Mouse (Mus musculus): ENCODE measurements around the gene Tha1. TPM values are rescaled to one million over a fixed set of nuclear protein-coding genes. Genes with fewer than 3 reads are reported as not detected.

Tha1 gene
- total RNA-seq (2021), result 11.5 and 12.3 TPM in 2 replicates
- long read RNA-seq, experiment 1, transcript Tha1-201 (7 exons, 1,770 nt), result major isoform, 19 of 22 reads
- long read RNA-seq, experiment 1, partial matches to known transcripts, result 1 of 22 reads
- long read RNA-seq, experiment 1, other reads (novel, unspliced or antisense), result 0 of 22 reads
- long read RNA-seq, experiment 2, transcript Tha1-201 (7 exons, 1,770 nt), result major isoform, 20 of 22 reads
- long read RNA-seq, experiment 2, partial matches to known transcripts, result 2 of 22 reads
- long read RNA-seq, experiment 2, other reads (novel, unspliced or antisense), result 0 of 22 reads

DNA sequence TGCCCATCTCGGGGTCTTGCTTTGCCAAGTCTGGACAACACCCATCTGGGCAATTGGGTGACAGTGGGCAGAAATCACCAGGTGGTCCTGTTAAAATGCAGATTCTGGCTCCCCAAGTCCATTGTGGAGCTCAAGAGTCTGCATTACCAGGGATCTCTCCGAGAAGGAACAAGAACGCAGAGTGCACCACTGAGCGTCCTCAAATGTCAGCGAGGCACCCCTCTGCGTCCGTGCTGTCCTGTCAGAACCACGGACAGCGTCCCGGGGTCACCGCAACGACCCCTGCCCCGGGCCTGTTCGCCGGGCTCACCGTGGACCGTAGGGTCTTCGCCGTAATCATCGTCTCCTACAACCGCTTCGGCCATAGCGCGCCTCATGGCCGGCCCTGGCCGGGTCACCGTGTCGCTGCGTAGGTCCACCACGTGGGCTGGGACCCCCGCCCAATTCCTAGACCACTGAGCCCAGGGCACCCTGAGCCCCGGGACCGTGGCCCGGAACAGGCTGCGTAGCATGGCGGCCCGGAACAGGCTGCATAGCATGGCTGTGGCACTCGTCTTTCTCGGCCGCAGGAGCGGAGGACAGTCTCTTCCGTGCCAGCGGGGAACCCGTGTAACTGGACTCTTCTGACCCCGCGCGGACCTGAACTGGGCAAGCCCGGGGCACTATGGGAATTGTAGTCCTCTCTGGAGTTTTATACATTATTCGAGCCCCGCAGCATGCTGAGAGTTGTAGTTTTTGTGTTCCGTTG, at the start of gene Tha1:
TSS of gene Tha1 (minus strand) at position 621 of the 748 bp plus-strand sequence.
- peak; percentile 93 for DNase-seq

DNA sequence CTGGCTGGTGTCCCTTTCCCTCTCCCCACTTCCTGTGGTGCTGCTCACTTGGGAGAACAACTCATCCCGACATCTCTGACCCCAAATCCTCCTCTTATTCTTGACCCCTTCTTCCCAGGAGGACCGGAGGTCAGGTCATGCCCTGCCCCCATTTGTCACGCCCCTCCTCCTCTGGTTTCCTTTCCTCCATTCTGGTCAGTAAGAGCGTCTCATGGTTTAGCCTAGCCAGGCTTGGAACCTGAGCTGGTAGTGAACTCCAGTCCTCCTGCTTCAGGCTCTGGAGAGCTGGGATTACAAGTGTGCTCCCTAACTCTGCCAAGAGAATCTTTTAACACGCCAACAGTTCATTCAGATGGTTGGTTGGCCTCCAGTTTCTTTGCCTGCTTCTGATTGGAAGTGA, 45.9 kb upstream of the Tha1 start:
- no peak for DNase-seq

- no peak for DNase-seq
These were observed 45.3 kb upstream of the Tha1 start for GRCm38 (mm10) chr11:117918541-117918940.

DNA sequence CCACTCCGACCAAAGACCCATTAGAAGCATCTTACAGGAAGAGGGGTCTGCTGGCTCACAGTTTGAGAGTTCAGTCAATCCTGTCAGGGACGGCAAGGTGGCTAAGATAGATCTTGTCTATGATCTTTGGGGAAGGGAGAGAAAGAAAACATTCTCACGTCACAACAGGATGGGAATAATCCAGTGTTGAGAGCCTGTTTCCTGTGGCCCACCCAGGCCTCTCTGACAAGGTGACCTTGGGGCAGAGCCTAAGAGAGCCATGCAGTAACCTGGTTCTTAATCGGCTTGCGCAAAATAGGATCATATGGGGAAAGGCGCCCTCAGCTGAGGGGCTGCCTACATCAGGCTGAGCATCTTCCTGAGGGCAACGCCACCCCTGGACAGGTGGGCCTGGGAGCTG, 42.6 kb upstream of the Tha1 start:
- DNase-seq, result no peak

DNA sequence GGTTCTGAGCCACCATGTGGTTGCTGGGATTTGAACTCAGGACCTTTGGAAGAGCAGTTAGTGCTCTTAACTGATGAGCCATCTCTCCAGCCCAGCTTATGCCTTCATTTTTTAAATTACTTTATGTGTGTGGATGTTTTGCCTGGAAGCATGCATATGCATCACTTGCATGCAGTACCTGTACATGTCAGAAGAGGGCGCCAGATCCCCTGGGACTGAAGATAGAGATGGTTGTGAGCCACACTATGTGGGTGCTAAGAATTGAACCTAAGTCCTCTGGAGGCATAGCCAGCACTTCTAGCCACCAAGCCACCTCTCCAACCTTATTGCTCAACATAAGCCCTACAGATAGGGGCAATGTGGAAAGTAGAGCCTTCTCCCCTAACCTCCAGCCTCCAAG, 42.1 kb upstream of the Tha1 start:
- DNase-seq, result peak; percentile 43

DNA sequence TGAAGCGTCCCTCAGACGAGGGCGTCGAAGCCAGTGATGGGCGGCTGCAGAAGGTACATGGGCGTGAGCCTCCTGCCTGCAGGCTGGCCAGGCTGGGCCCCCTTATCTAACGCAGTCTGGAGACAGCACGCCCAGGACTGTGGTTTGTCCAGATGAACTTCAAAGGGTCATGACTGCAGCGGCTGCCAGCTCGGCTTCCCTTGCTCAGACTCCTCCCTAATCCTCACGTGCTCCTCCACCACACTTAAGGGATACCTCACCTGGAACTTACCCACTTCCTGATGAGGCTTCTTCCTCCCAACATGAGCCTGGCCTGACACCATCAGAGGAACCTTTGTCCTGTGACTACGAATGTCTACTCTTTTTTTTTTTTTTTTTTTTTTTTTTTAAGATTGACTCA, 41.2 kb upstream of the Tha1 start:
- DNase-seq, result no peak

DNA sequence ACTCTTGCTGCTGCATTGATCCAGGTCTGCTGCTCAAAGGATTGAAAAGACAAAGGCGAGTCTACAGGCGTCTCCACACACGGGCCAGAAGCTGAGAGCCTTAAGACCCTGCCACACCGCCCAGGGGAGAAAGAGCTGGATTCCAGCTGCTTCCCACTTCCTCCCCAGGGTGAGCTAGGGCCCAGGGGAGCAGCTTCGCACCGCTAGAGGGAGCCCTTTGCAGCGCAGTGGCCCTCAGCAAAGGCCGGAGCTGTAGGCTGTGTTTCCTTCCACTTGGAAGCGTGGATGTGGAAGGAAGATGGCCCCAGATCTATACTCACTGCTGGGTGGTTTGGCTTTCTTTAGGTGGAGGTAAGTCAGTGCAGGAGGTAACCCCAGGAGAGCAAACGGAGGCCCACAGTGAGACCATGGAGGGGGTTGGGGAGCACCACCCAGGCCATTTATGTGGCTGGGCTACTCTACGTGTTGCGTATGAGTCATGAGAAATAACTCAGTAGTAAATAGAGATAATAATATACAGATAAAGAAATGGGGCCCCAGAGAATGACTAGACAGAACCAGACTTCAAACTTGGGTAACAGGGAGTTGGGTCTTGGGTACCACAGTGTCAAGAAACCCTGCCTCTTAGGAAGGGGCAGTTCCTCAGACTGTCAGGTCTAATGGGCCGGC, 39.5 kb upstream of the Tha1 start:
- peak; percentile 92 for DNase-seq

DNA sequence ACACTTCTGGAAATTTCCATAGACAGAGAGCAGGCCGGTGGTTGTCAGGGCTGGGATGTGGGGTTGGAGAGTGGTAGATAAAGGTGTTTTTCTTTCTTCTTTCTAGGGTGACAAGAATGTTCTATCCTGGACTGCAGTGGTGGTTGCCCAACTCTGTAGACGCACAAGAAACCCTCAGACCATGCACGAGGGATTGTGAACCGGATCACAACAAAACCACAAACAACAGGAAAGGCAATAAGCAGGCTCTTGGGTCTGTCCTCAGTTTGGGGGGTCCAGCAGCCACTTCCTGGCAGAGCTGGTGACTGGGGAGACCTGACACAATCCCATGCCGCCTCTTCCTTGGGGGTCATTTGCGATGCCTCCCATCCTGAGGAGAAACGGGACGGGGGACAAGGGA, 36.1 kb upstream of the Tha1 start:
- DNase-seq, result no peak

DNA sequence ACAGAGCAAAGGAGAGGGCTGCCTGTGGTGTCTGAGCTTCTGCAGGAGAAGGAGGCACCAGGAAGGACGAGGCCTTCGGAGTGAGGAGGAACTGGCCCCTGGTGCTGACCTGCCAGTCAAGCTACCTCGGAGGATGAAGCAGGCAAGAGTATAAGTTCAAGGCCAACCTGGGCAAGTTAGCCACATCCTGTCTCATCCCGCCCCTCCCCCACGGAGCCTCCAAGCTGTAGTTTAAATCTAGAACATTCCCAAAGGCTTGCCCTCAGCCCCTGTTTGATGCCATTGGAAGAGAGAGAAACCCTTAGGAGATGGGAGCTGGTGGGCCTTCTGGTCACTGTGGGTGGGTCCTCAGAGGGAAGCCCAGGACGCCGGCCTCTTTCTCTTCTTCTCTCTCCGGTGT, 31.2 kb upstream of the Tha1 start:
- DNase-seq, result no peak

- DNase-seq, result no peak
These were observed 29.0 kb upstream of the Tha1 start for GRCm38 (mm10) chr11:117902282-117902681.

GRCm38 (mm10) chr11:117896533-117896932, 23.3 kb upstream of the Tha1 start:
- DNase-seq, result no peak

DNA sequence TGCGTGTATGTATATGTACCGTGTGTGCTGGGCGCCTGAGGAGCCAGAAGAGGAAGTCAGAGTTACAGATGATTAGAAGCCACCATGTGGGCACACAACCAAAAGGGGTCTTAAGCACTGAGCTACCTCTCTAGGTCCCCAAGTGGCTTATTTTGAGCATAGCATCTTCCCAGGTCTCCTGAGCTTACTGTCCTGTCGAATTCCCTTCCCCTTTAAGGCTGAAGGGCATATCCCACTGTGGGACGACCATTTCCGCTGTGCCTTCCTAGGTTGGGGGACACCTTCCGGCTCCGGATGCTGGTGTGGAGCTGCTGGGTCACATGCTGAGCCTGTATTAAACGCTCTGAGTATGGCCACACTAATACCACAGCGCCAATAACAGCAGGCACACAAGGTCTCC, 21.4 kb upstream of the Tha1 start:
- DNase-seq, result no peak

- DNase-seq, result peak; percentile 42
These were observed 18.9 kb upstream of the Tha1 start for GRCm38 (mm10) chr11:117892199-117892598.

DNA sequence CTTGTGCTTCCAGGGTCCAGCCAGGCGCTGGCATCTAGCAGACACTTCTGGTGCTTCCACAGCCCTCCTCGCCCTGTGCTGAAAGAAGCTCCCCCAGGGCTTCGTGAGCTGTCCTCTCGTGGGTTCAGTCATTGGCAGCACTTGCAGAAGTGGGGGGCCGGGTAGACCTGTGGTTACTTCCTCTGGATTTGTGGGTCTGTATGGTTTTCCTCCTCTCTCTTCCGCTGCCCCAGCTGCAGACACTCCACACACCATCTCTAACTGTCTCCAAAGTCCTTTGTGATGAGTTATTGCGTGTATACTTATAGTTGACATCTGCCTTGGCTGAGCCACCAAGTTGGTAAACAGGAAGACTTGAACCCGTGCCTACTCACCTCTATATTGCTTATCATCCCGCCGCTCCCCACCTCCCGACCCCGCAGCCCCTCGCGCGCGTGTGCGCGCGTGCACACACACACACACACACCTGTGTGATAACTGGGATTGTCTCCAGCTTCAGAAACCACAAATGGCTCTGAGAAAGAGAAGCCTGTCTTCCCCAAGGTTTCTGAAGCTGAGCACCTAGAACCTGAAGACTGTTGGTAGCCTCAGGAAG, 18.4 kb upstream of the Tha1 start:
- no peak for DNase-seq

DNA sequence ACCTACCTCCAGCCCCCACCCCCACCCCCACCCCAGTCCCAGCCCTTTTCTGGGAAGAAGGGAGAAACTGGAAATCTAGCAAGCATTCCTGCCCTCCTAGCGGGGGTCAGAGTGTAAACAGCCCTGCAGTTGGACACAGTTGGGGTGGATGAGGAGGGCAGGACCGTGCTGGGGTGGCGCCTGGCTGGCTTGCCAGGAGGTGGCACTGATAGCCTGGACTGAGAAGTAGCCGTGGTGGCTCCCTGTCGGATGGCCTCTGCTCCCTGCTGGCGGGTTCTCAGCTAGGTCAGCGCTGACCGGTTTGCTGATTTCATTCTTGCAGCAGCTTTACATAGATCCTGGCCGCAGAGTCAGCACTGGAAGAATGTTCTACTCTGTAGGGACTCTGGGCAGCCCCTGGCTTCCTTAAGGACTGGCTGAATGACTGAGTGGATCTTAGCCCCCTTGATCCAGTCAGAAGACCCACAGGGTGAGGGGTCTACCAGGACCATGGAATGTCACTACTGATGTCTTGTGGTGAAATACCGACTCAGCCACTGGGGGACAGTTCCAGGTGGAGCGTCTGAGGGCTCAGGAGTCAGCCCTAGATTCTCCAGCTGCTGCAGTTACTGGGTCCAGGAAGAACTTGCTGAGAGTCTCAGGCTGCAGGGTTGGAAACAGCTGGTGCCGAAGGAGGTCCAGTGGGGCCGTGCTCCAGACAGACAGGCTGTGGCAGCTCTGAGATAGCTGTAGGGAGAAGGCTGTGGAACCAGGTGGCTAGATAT, 17.4 kb upstream of the Tha1 start:
- DNase-seq, result peak; percentile 52

DNA sequence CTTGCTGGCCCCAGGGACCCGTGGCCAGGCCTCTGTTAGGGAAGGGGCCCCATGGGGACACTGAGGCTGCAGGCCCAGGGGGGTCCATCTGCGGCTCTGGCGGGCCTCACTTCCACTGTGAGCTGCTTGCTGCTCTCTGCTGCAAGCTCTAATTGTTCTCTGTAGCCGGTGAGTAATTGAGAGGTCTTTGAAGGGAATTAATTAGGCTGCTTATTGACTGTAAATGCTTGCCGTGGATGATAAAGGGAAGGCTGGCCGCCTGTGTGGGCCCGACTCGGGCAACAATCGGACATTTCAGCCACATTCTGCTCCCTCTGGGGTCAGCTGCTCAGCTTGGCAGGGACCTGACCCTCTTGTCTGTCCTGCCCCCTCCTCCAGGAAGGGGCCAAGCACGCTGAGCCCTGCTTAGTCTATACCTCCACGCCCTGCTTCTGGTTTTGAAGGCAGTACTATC, 16.6 kb upstream of the Tha1 start:
- DNase-seq, result no peak

DNA sequence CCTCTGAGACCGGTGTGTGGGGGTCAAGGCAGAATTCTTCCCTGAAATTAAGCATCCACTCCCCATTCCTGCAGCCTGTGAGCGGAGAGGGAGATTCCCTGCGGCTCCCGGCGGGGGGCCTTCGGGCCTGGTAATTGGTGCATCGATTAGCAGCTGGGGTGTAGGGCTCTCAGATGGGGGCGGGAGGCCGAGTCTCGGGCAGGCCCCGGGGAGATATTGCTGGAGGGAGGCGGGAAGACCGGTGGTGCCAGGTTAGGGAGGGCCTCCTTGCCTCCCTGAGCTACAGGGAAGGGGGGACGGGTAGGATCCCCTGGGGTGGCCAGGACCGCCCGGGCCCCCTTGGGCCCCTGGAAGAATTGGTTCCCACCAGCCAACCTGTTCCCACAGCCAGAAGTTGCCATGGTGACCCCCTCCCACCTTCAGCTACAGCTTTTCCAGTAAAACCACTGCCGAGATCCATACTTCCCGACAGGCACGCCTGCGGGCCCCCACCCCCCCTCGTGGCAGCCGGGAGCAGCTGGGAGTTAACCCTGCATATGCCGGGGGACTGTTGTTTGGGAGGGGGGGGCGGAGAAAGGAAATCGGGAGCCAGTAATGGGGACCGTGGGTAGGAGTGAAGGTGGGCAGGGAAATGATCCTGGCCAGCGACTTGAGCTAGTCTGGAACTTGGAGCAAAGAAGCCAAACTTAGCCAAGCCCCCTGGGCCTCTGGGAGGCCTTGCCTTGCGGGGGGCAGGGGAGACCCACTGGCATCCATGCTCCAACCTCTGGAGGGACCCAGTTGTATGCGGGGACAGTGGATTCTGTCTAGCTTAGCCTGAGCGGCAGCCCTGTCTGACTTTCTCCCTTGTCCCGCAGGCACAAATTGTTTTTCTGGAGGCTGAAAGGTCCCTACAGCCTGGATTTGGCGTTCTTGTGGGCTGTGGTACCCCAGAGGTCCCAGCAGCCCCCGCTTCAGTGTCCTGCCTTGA, 15.9 kb upstream of the Tha1 start:
- no peak for DNase-seq

GRCm38 (mm10) chr11:117888168-117888852, 15.0 kb upstream of the Tha1 start:
- no peak for DNase-seq

DNA sequence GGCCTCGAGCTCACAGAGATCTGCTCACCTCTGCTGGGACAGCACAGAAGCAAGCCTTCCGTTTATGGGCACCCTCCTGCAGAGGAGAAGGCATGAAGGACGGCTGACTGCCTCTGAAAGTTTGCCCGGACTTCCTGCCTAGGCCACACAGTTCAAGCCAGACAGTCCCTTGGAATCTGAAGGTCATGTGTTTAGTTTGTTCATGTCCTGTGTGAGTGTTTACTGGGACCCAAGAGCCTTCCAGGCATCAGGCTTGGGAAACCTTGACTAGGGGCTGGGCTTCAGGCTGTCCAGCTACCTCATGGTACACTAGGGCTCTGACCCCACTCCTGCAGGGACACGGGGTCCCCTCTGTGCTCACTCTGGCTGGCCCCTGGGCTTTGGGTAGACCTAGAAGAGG, 12.7 kb upstream of the Tha1 start:
- DNase-seq, result no peak

- DNase-seq, result peak; percentile 56
These were observed 8.9 kb upstream of the Tha1 start for GRCm38 (mm10) chr11:117882208-117882607.

Data from adrenal gland, postnatal 14 days (tissue).